Mouse (Mus musculus) midbrain, embryonic 14.5 days (tissue): ENCODE results near the gene Npr3. TPM values are rescaled to one million over a fixed set of nuclear protein-coding genes. Genes with fewer than 3 reads are reported as not detected.

Experiments
- ATAC-seq: fragments of 200-750 bp; cut with Nextera tagmentation; 2 replicates; pipeline ENCODE4 v1.8.0; 2017; ENCODE audit warnings: moderate number of reproducible peaks, moderate library complexity; ENCODE audit not compliant: low FRiP score, low TSS enrichment
- DNase-seq: peaks from one replicate; pipeline ENCODE4 v3.0.0-alpha.2; 2015
- H3K27ac ChIP-seq: fragments of 300-500 bp; sonication (generic); replicated peaks from 2 replicates; pipeline ENCODE4 v1.5.1; 2014; ENCODE audit warnings: mild to moderate bottlenecking, low read depth, low read length, moderate library complexity
- H3K27me3 ChIP-seq: fragments of 300-500 bp; sonication (generic); 2 replicates; pipeline ENCODE4 v1.6.1; 2014; ENCODE audit warnings: low read length, control low read depth, mixed read lengths; ENCODE audit not compliant: control insufficient read depth, insufficient read depth
- H3K36me3 ChIP-seq: fragments of 300-500 bp; sonication (generic); 2 replicates; pipeline ENCODE4 v1.6.1; 2014; ENCODE audit warnings: low read length, control low read depth; ENCODE audit not compliant: control insufficient read depth, insufficient read depth
- H3K4me1 ChIP-seq: fragments of 300-500 bp; sonication (generic); 2 replicates; pipeline ENCODE4 v1.6.1; 2014; ENCODE audit warnings: mild to moderate bottlenecking, antibody characterized with exemption, low read length, control low read depth; ENCODE audit not compliant: control insufficient read depth, insufficient read depth
- H3K4me2 ChIP-seq: fragments of 300-500 bp; sonication (generic); 2 replicates; pipeline ENCODE4 v1.6.1; 2014; ENCODE audit warnings: mild to moderate bottlenecking, low read length, moderate library complexity
- H3K4me3 ChIP-seq: fragments of 300-500 bp; sonication (generic); replicated peaks from 2 replicates; pipeline ENCODE4 v1.5.1; 2014; ENCODE audit warnings: low read depth, low read length
- H3K9ac ChIP-seq: fragments of 300-500 bp; sonication (generic); replicated peaks from 2 replicates; pipeline ENCODE4 v1.6.1; 2014; ENCODE audit warnings: mild to moderate bottlenecking, low read length, moderate library complexity
- H3K9me3 ChIP-seq: fragments of 300-500 bp; sonication (generic); 2 replicates; pipeline ENCODE4 v1.6.1; 2016; ENCODE audit warnings: low read length, control low read depth, mixed read lengths; ENCODE audit not compliant: control insufficient read depth
- WGBS: fragments of 180-500 bp; shearing (Covaris S2); extraction: QIAGEN DNeasy Blood & Tissue Kit; methylation state at CpG from one replicate; pipeline ENCODE4 v1.1.7; 2014; 5-methylcytosine and 5-hydroxymethylcytosine counted together
- polyA plus RNA-seq: library from polyadenylated mRNA; unstranded; fragments of >200 nt; fragmentation: Nextera tagmentation; extraction: Ambion mirVana; gene quantifications from 2 replicates; pipeline ENCODE4 v1.2.1, GENCODE M21; 2014

Gene Npr3
- polyA plus RNA-seq, 1 experiment from 2014 or later: 1.1 TPM

GRCm38 (mm10) chr15:11862785-11863539 is 44.1 kb downstream of the Npr3 start:
- Histone ChIP-seq H3K4me2 (no peak overlapping the region), H3K4me1 (no peaks in the 10 kb centered on the region), H3K27me3 (no peaks in the 10 kb centered on the region), H3K27ac (no peak overlapping the region), H3K9me3 (no peaks in the 10 kb centered on the region), H3K9ac (no peak overlapping the region), H3K36me3 (no peaks in the 10 kb centered on the region), H3K4me3 (no peak overlapping the region)
- WGBS: 77% methylated on average over 15 of the region's 15 CpGs
- ATAC-seq (no peak), DNase-seq (peak; percentile 11)

- H3K27ac ChIP-seq: no peak overlapping the region
- DNase-seq (no peak), ATAC-seq (no peak)
- H3K9me3 ChIP-seq: no peaks in the 10 kb centered on the region
- H3K9ac ChIP-seq: no peak overlapping the region
- H3K36me3 ChIP-seq: no peaks in the 10 kb centered on the region
- H3K4me1 ChIP-seq: no peaks in the 10 kb centered on the region
- no peak overlapping the region for H3K4me3 ChIP-seq
- WGBS: 93% methylated on average over 7 of the region's 7 CpGs
- H3K27me3 ChIP-seq: no peaks in the 10 kb centered on the region
- no peak overlapping the region for H3K4me2 ChIP-seq
Measured at GRCm38 (mm10) chr15:11862253-11862652, 44.8 kb downstream of the Npr3 start.

DNA sequence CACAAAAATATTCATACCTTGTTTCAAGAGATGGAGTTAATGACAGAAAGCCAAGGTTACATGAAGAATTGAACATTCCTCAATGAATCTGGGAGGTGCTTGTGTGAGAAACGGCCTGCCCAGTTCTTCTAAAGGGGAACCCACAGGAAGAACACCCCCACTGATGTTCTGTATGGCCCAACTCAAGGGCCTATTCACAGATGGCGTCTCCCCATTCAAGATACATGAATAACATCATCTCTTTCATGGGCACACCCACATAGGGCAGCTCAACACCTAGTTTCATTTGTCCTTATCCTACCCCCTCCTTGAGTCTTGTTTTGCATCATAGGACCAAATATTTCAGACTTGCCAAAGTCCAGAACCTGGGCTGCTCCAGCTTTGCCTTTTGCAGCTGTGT is 46.8 kb downstream of the Npr3 start:
- Histone ChIP-seq H3K27me3 (no peaks in the 10 kb centered on the region), H3K4me2 (no peak overlapping the region)

GRCm38 (mm10) chr15:11859829-11860228 is 47.3 kb downstream of the Npr3 start:
- Histone ChIP-seq H3K9me3 (no peaks in the 10 kb centered on the region), H3K27me3 (no peaks in the 10 kb centered on the region), H3K9ac (no peak overlapping the region), H3K27ac (no peak overlapping the region), H3K4me2 (no peak overlapping the region), H3K4me3 (no peak overlapping the region), H3K36me3 (no peaks in the 10 kb centered on the region), H3K4me1 (no peaks in the 10 kb centered on the region)
- 89% methylated on average over 3 of the region's 3 CpGs for WGBS
- no peak for ATAC-seq
- DNase-seq: no peak

More for the DNA sequence above, 46.8 kb downstream of the Npr3 start:
- Histone ChIP-seq H3K4me3 (no peak overlapping the region), H3K9ac (no peak overlapping the region), H3K36me3 (no peaks in the 10 kb centered on the region), H3K4me1 (no peaks in the 10 kb centered on the region), H3K9me3 (no peaks in the 10 kb centered on the region), H3K27ac (no peak overlapping the region)
- ATAC-seq: no peak
- 78% methylated on average over 2 of the region's 2 CpGs for WGBS
- DNase-seq: no peak

DNA sequence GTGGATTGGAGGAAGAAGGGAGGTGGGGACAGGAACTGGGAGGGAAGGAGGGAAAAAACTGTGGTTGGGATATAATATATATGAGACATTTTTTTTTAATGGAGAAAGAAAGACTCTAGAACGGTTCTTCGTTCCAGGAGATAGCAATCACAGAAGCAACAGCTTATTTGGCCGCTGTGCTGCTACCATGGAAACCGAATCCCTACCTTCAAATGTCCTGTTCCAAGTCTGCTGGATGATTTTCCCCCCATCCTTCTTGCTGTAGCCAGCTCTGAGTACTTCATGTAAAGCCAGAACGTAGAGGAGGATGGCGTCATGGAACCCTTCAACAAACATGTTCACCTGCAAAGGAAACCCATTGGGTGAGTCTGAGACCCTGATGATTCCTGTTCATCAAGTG is 48.7 kb downstream of the Npr3 start:
- Histone ChIP-seq H3K4me3 (no peak overlapping the region), H3K9me3 (no peaks in the 10 kb centered on the region), H3K27ac (no peak overlapping the region), H3K27me3 (no peaks in the 10 kb centered on the region), H3K4me1 (no peaks in the 10 kb centered on the region), H3K4me2 (no peak overlapping the region), H3K9ac (no peak overlapping the region), H3K36me3 (no peaks in the 10 kb centered on the region)
- 93% methylated on average over 6 of the region's 6 CpGs for WGBS
- DNase-seq (no peak), ATAC-seq (no peak)

DNA sequence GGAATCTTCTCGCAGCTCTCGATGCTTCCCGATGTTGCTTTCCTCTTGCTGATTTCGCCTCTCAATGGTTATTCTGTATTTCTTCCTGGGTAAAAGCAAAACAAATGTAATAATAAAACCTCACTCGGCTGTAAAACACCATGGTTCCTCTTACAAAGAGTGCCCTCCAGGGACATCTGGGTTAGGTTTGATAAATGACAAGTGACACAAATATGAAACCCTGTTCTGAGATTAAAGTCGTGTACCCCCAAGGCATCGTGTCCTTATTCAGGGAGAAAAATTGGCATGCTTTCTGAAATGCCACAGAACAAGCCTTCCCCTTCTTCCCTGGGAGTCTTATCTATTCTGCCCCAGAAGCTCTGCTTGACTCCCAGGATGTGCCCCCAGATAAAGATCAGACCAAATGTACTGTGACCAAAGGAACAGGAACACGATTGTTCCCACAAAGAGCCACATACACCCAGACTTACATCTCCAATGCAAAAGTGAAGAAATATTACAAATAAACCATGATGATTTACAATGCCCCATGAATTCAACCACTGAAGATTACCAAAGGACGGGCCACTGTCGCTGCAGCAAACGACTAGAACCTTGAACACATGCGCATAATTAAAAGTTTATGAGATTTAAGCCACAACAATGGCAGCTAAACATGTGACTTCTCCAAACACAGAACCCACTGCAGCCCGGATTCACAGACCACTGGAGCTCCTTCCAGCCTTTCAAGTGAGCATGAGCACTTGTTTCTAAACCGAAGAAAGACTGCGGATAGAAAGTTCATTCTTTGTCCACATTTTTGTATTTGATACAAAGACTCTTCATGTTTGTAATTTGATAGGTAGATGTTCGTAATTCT is 61.7 kb downstream of the Npr3 start:
- Histone ChIP-seq H3K4me3 (no peak overlapping the region), H3K9ac (no peak overlapping the region), H3K27me3 (no peaks in the 10 kb centered on the region), H3K9me3 (no peaks in the 10 kb centered on the region), H3K27ac (0 out of 2 replicates have a peak overlapping the region, but pooled peaks have one; percentile 37), H3K4me2 (no peak overlapping the region), H3K4me1 (0 out of 2 replicates have a peak, but pooled peaks cover 3% of the 10 kb centered on the region), H3K36me3 (no peaks in the 10 kb centered on the region)
- peak; percentile 75 for DNase-seq
- WGBS: 52% methylated on average over 16 of the region's 16 CpGs
- ATAC-seq: peak; percentile 53

- DNase-seq (no peak), ATAC-seq (no peak)
- WGBS: 91% methylated on average over 6 of the region's 6 CpGs
- Histone ChIP-seq H3K9me3 (no peaks in the 10 kb centered on the region), H3K9ac (no peak overlapping the region), H3K4me3 (no peak overlapping the region), H3K4me2 (no peak overlapping the region), H3K27ac (no peak overlapping the region), H3K4me1 (0 out of 2 replicates have a peak, but pooled peaks cover 3% of the 10 kb centered on the region), H3K36me3 (no peaks in the 10 kb centered on the region), H3K27me3 (no peaks in the 10 kb centered on the region)
Measured at GRCm38 (mm10) chr15:11844115-11844514, 63.0 kb downstream of the Npr3 start.

GRCm38 (mm10) chr15:11841828-11842227 is 65.3 kb downstream of the Npr3 start:
- H3K36me3 ChIP-seq: no peaks in the 10 kb centered on the region
- H3K27ac ChIP-seq: no peak overlapping the region
- DNase-seq (no peak), ATAC-seq (no peak)
- H3K4me3 ChIP-seq: no peak overlapping the region
- no peak overlapping the region for H3K4me2 ChIP-seq
- H3K27me3 ChIP-seq: no peaks in the 10 kb centered on the region
- 80% methylated on average over 4 of the region's 4 CpGs for WGBS
- H3K4me1 ChIP-seq: 0 out of 2 replicates have a peak, but pooled peaks cover 3% of the 10 kb centered on the region
- no peaks in the 10 kb centered on the region for H3K9me3 ChIP-seq
- no peak overlapping the region for H3K9ac ChIP-seq
